Mouse (Mus musculus) cortical plate, adult 2 months (tissue): Measurements from ENCODE around the gene Kcnd2.

Experiments
- CTCF ChIP-seq: fragments of 200-500 bp; IDR thresholded peaks from 2 replicates; pipeline ENCODE4 v1.5.1; 2011; ENCODE audit warnings: mild to moderate bottlenecking, control low read depth, low read length; ENCODE audit not compliant: insufficient read depth; ENCODE audit errors: extremely low read depth
- POLR2A ChIP-seq: fragments of 200-500 bp; IDR thresholded peaks from 2 replicates; pipeline ENCODE4 v1.6.1; 2011; ENCODE audit warnings: mild to moderate bottlenecking, low read length, control low read depth; ENCODE audit not compliant: insufficient read depth; ENCODE audit errors: extremely low read depth

DNA sequence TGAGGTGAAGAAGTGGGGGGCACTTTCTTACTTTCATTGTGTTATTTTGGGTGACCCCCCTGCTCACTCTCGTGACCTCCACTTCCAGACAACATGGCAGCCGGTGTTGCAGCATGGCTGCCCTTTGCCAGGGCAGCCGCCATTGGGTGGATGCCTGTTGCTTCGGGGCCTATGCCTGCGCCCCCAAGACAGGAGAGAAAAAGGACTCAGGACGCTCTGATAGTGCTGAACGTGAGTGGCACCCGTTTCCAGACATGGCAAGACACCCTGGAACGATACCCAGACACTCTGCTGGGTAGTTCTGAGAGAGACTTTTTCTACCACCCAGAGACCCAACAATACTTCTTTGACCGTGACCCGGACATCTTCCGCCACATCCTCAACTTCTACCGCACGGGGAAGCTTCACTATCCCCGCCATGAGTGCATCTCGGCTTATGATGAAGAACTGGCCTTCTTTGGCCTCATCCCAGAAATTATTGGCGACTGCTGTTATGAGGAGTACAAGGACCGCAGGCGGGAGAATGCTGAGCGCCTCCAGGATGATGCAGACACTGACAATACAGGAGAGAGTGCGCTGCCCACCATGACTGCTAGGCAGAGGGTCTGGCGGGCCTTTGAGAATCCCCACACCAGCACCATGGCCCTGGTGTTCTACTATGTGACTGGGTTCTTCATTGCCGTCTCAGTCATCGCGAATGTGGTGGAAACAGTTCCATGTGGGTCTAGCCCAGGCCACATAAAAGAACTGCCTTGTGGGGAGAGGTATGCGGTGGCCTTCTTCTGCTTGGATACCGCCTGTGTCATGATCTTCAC lies 1.1 kb downstream of the Kcnd2 start:
- TF ChIP-seq CTCF: no peak
- TF ChIP-seq POLR2A: no peak
